Mouse (Mus musculus) hindbrain, embryonic 12.5 days (tissue): Measurements from ENCODE around the gene Man1c1. TPM values are rescaled to one million over a fixed set of nuclear protein-coding genes. Genes with fewer than 3 reads are reported as not detected.

Experiments used
- ATAC-seq: fragments of 200-750 bp; cut with Nextera tagmentation; 2 replicates; pipeline ENCODE4 v1.8.0; 2017; ENCODE audit warnings: moderate TSS enrichment; ENCODE audit not compliant: low FRiP score
- H3K27ac ChIP-seq: fragments of 300-500 bp; sonication (generic); 2 replicates; pipeline ENCODE4 v1.5.1; 2016; ENCODE audit warnings: mild to moderate bottlenecking
- H3K27me3 ChIP-seq: fragments of 300-500 bp; sonication (generic); 2 replicates; pipeline ENCODE4 v1.6.1; 2016; ENCODE audit warnings: mild to moderate bottlenecking
- H3K36me3 ChIP-seq: fragments of 300-500 bp; sonication (generic); 2 replicates; pipeline ENCODE4 v1.6.1; 2016; ENCODE audit warnings: mild to moderate bottlenecking
- H3K4me1 ChIP-seq: fragments of 300-500 bp; sonication (generic); 2 replicates; pipeline ENCODE4 v1.6.1; 2016
- H3K4me2 ChIP-seq: fragments of 300-500 bp; sonication (generic); replicated peaks from 2 replicates; pipeline ENCODE4 v1.6.1; 2016; ENCODE audit warnings: mild to moderate bottlenecking
- H3K4me3 ChIP-seq: fragments of 300-500 bp; sonication (generic); 2 replicates; pipeline ENCODE4 v1.5.1; 2016; ENCODE audit warnings: mild to moderate bottlenecking
- H3K9ac ChIP-seq: fragments of 300-500 bp; sonication (generic); 2 replicates; pipeline ENCODE4 v1.6.1; 2016; ENCODE audit warnings: mild to moderate bottlenecking, moderate library complexity
- H3K9me3 ChIP-seq: fragments of 300-500 bp; sonication (generic); replicated peaks from 2 replicates; pipeline ENCODE4 v1.6.1; 2016; ENCODE audit warnings: mild to moderate bottlenecking
- WGBS: fragments of 180-500 bp; shearing (Covaris S2); methylation state at CpG from one replicate; pipeline ENCODE4 v1.1.7; 2016; 5-methylcytosine and 5-hydroxymethylcytosine counted together
- polyA plus RNA-seq: library from polyadenylated mRNA; unstranded; fragments of >200 nt; fragmentation: Nextera tagmentation; extraction: Ambion mirVana; gene quantifications from 2 replicates; pipeline ENCODE4 v1.2.1, GENCODE M21; 2016

Gene Man1c1
- polyA plus RNA-seq: 6.4 and 7.4 TPM in 2 replicates

- peak; percentile 95 for ATAC-seq
- 1% methylated on average over 66 of the region's 81 CpGs for WGBS
These were observed at the start of gene Man1c1 for GRCm38 (mm10) chr4:134703835-134704546. Gene Man1c1, minus strand, starts transcription at chr4:134704290.

GRCm38 (mm10) chr4:134753516-134754261 lies 49.6 kb upstream of the Man1c1 start:
- no peaks in the 10 kb centered on the region for H3K36me3 ChIP-seq
- no peak overlapping the region for H3K9ac ChIP-seq
- no peak overlapping the region for H3K27ac ChIP-seq
- 45% methylated on average over 17 of the region's 17 CpGs for WGBS
- peaks cover 27% of the 10 kb centered on the region for H3K4me1 ChIP-seq
- no peak overlapping the region for H3K4me2 ChIP-seq
- ATAC-seq: no peak
- no peak overlapping the region for H3K4me3 ChIP-seq
- no peaks in the 10 kb centered on the region for H3K27me3 ChIP-seq
- no peaks in the 10 kb centered on the region for H3K9me3 ChIP-seq

More at GRCm38 (mm10) chr4:134703835-134704546, at the start of gene Man1c1:
- Histone ChIP-seq H3K27me3 (peaks cover 38% of the 10 kb centered on the region), H3K4me1 (peaks cover 22% of the 10 kb centered on the region), H3K4me3 (peak within 1 kb of the TSS; percentile 59), H3K9me3 (no peaks in the 10 kb centered on the region), H3K4me2 (peak within 1 kb of the TSS; percentile 97), H3K9ac (peak within 1 kb of the TSS; percentile 69), H3K36me3 (no peaks in the 10 kb centered on the region), H3K27ac (peak within 1 kb of the TSS; percentile 84)

- whole genome bisulfite sequencing: 51% methylated on average over 11 of the region's 11 CpGs
- Histone ChIP-seq H3K27me3 (no peaks in the 10 kb centered on the region), H3K9ac (no peak overlapping the region), H3K9me3 (no peaks in the 10 kb centered on the region), H3K4me1 (peaks cover 27% of the 10 kb centered on the region), H3K27ac (no peak overlapping the region), H3K36me3 (no peaks in the 10 kb centered on the region), H3K4me2 (no peak overlapping the region), H3K4me3 (no peak overlapping the region)
- ATAC-seq: no peak
These were observed 48.9 kb upstream of the Man1c1 start for GRCm38 (mm10) chr4:134752911-134753426.

- no peak overlapping the region for H3K4me2 ChIP-seq
- 91% methylated on average over 18 of the region's 18 CpGs for WGBS
- H3K27ac ChIP-seq: no peak overlapping the region
- H3K4me3 ChIP-seq: no peak overlapping the region
- H3K4me1 ChIP-seq: peaks cover 27% of the 10 kb centered on the region
- H3K9ac ChIP-seq: no peak overlapping the region
- no peaks in the 10 kb centered on the region for H3K9me3 ChIP-seq
- H3K36me3 ChIP-seq: no peaks in the 10 kb centered on the region
- ATAC-seq: no peak
- no peaks in the 10 kb centered on the region for H3K27me3 ChIP-seq
These were observed 47.7 kb upstream of the Man1c1 start for GRCm38 (mm10) chr4:134751682-134752380.

- H3K27me3 ChIP-seq: no peaks in the 10 kb centered on the region
- no peak for ATAC-seq
- no peaks in the 10 kb centered on the region for H3K9me3 ChIP-seq
- 80% methylated on average over 6 of the region's 6 CpGs for WGBS
- H3K27ac ChIP-seq: no peak overlapping the region
- no peak overlapping the region for H3K4me2 ChIP-seq
- H3K9ac ChIP-seq: no peak overlapping the region
- peaks cover 27% of the 10 kb centered on the region for H3K4me1 ChIP-seq
- H3K4me3 ChIP-seq: no peak overlapping the region
- no peaks in the 10 kb centered on the region for H3K36me3 ChIP-seq
These were observed 46.7 kb upstream of the Man1c1 start for GRCm38 (mm10) chr4:134750825-134751224.

GRCm38 (mm10) chr4:134750263-134750662 lies 46.2 kb upstream of the Man1c1 start:
- peaks cover 24% of the 10 kb centered on the region for H3K4me1 ChIP-seq
- 79% methylated on average over 5 of the region's 5 CpGs for WGBS
- no peak overlapping the region for H3K4me3 ChIP-seq
- H3K4me2 ChIP-seq: no peak overlapping the region
- no peaks in the 10 kb centered on the region for H3K9me3 ChIP-seq
- ATAC-seq: no peak
- H3K36me3 ChIP-seq: no peaks in the 10 kb centered on the region
- no peaks in the 10 kb centered on the region for H3K27me3 ChIP-seq
- H3K9ac ChIP-seq: no peak overlapping the region
- H3K27ac ChIP-seq: no peak overlapping the region

GRCm38 (mm10) chr4:134749301-134750030 lies 45.4 kb upstream of the Man1c1 start:
- Histone ChIP-seq H3K4me3 (no peak overlapping the region), H3K4me2 (no peak overlapping the region), H3K9ac (no peak overlapping the region), H3K27ac (no peak overlapping the region), H3K9me3 (no peaks in the 10 kb centered on the region), H3K27me3 (no peaks in the 10 kb centered on the region), H3K36me3 (no peaks in the 10 kb centered on the region), H3K4me1 (peaks cover 17% of the 10 kb centered on the region)
- ATAC-seq: no peak
- 65% methylated on average over 21 of the region's 21 CpGs for WGBS

- Histone ChIP-seq H3K4me3 (no peak overlapping the region), H3K9ac (no peak overlapping the region), H3K27ac (no peak overlapping the region), H3K4me1 (peaks cover 10% of the 10 kb centered on the region), H3K9me3 (no peaks in the 10 kb centered on the region), H3K36me3 (no peaks in the 10 kb centered on the region), H3K27me3 (no peaks in the 10 kb centered on the region), H3K4me2 (no peak overlapping the region)
- WGBS: 83% methylated on average over 16 of the region's 16 CpGs
- ATAC-seq: no peak
These were observed 42.0 kb upstream of the Man1c1 start for GRCm38 (mm10) chr4:134745900-134746661.

- Histone ChIP-seq H3K4me1 (peaks cover 10% of the 10 kb centered on the region), H3K27me3 (no peaks in the 10 kb centered on the region), H3K9me3 (no peaks in the 10 kb centered on the region), H3K36me3 (no peaks in the 10 kb centered on the region), H3K4me2 (no peak overlapping the region), H3K27ac (no peak overlapping the region), H3K9ac (no peak overlapping the region), H3K4me3 (no peak overlapping the region)
- WGBS: 45% methylated on average over 16 of the region's 16 CpGs
- no peak for ATAC-seq
These were observed 40.0 kb upstream of the Man1c1 start for GRCm38 (mm10) chr4:134743881-134744633.

- H3K4me1 ChIP-seq: peaks cover 21% of the 10 kb centered on the region
- H3K27ac ChIP-seq: no peak overlapping the region
- 75% methylated on average over 8 of the region's 8 CpGs for WGBS
- H3K9me3 ChIP-seq: no peaks in the 10 kb centered on the region
- ATAC-seq: no peak
- H3K4me3 ChIP-seq: no peak overlapping the region
- no peaks in the 10 kb centered on the region for H3K36me3 ChIP-seq
- H3K27me3 ChIP-seq: no peaks in the 10 kb centered on the region
- no peak overlapping the region for H3K4me2 ChIP-seq
- H3K9ac ChIP-seq: no peak overlapping the region
These were observed 37.9 kb upstream of the Man1c1 start for GRCm38 (mm10) chr4:134741949-134742348.

- H3K27ac ChIP-seq: no peak overlapping the region
- H3K4me3 ChIP-seq: no peak overlapping the region
- H3K9ac ChIP-seq: no peak overlapping the region
- no peaks in the 10 kb centered on the region for H3K27me3 ChIP-seq
- H3K4me1 ChIP-seq: peaks cover 34% of the 10 kb centered on the region
- H3K4me2 ChIP-seq: no peak overlapping the region
- ATAC-seq: no peak
- 93% methylated on average over 4 of the region's 4 CpGs for WGBS
- H3K9me3 ChIP-seq: no peaks in the 10 kb centered on the region
- H3K36me3 ChIP-seq: no peaks in the 10 kb centered on the region
These were observed 36.1 kb upstream of the Man1c1 start for GRCm38 (mm10) chr4:134740186-134740585.
